Mouse (Mus musculus): ENCODE measurements around the gene Rbfox2. TPM values are rescaled to one million over a fixed set of nuclear protein-coding genes. Genes with fewer than 3 reads are reported as not detected.
A peak's percentile ranks its signal among the peaks of the same experiment; 100 is the strongest.

Rbfox2 gene
- total and polyA plus RNA-seq, 3 experiments = 0.89 TPM; not detected in 2

GRCm38 (mm10) chr15:77312796-77313195 is 6.0 kb upstream of the Rbfox2 start:
- Histone ChIP-seq H3K27ac (ENCODE audit: insufficient read depth, low read depth) (no peak overlapping the region), H3K4me1 (ENCODE audit: control insufficient read depth in 1 of 2, insufficient read depth in 2 of 2) (no peaks in the 10 kb centered on the region), H3K36me3 (replicated peaks in 1 of 2; ENCODE audit: control insufficient read depth in 1 of 2, insufficient read depth in 1 of 2, low read length in 1 of 2) (no peaks in the 10 kb centered on the region), H3K4me2 (ENCODE audit: insufficient read depth, low read depth, poor library complexity, severe bottlenecking) (no peak overlapping the region), H3K9ac (ENCODE audit: insufficient read depth, low read depth) (no peak overlapping the region), H3K4me3 (replicated peaks in 1 of 3; ENCODE audit: low read depth in 2 of 3, low read length in 2 of 3, poor library complexity in 1 of 3) (no peak overlapping the region), H3K79me2 (replicated peaks; ENCODE audit: control insufficient read depth, extremely low read depth, insufficient read depth, poor library complexity, severe bottlenecking) (no peaks in the 10 kb centered on the region), H3K9me3 (replicated peaks; ENCODE audit: low read length) (no peaks in the 10 kb centered on the region), H3K27me3 (replicated peaks) (peaks cover 83% of the 10 kb centered on the region)
- no peak for DNase-seq (ENCODE audit: extremely low read depth)
- dilution Hi-C loops (cut with MboI; ENCODE audit: extremely low pct_ligation_motif_present, extremely low pct_unique_long_range_greater_than_20kb, low sequenced_read_pairs) = no loop called here
- in situ Hi-C loops (cut with MboI; ENCODE audit: low pct_ligation_motif_present, low pct_unique_long_range_greater_than_20kb, low sequenced_read_pairs) = no loop called here
- TF ChIP-seq MXI1 (IDR thresholded peaks at IDR 0.05; ENCODE audit: low read depth, low read length) (no peak), MYC (IDR thresholded peaks at IDR 0.05; ENCODE audit: low read depth, low read length) (no peak), EP300 (IDR thresholded peaks at IDR 0.05; ENCODE audit: low read length) (no peak), E2F4 (IDR thresholded peaks at IDR 0.05; ENCODE audit: insufficient replicate concordance, low read depth, low read length) (no peak), UBTF (IDR thresholded peaks at IDR 0.05; ENCODE audit: low read depth, low read length) (no peak), RCOR1 (conservative IDR thresholded peaks at IDR 0.05; ENCODE audit: low read depth, low read length) (no peak)

GRCm38 (mm10) chr15:77307767-77308495 is 1.1 kb upstream of the Rbfox2 start:
- TF ChIP-seq BHLHE40 (IDR thresholded peaks at IDR 0.05; ENCODE audit: low read depth, low read length) = no peak
- TF ChIP-seq HCFC1 (IDR thresholded peaks at IDR 0.05; ENCODE audit: low read depth, low read length) = no peak
- TF ChIP-seq ZNF384 (IDR thresholded peaks at IDR 0.05; ENCODE audit: low read depth, low read length) = no peak
- no peak for TF ChIP-seq SIN3A (IDR thresholded peaks at IDR 0.05; ENCODE audit: low read length)
- TF ChIP-seq E2F4 (IDR thresholded peaks at IDR 0.05; ENCODE audit: insufficient replicate concordance, low read depth, low read length) = no peak
- TF ChIP-seq NELFE (IDR thresholded peaks at IDR 0.05; ENCODE audit: low read depth, low read length) = no peak
- no peak for TF ChIP-seq PAX5 (IDR thresholded peaks at IDR 0.05; ENCODE audit: low read length)
- TF ChIP-seq ZKSCAN1 (IDR thresholded peaks at IDR 0.05; ENCODE audit: borderline replicate concordance, low read depth, low read length) = no peak
- TF ChIP-seq JUND (conservative IDR thresholded peaks at IDR 0.05; ENCODE audit: low read depth, low read length) = no peak
- no peak for TF ChIP-seq SMC3 (IDR thresholded peaks at IDR 0.05; ENCODE audit: low read depth, low read length)
- no peak for TF ChIP-seq NRF1 (IDR thresholded peaks at IDR 0.05; ENCODE audit: low read depth, low read length)
- no peak for TF ChIP-seq MYC (IDR thresholded peaks at IDR 0.05; ENCODE audit: low read depth, low read length)
- no peak for DNase-seq (ENCODE audit: extremely low read depth)
- Histone ChIP-seq H3K36me3 (replicated peaks in 1 of 2; ENCODE audit: control insufficient read depth in 1 of 2, insufficient read depth in 1 of 2, low read length in 1 of 2) (no peaks in the 10 kb centered on the region), H3K27me3 (replicated peaks) (peaks cover 89% of the 10 kb centered on the region), H3K4me1 (ENCODE audit: control insufficient read depth in 1 of 2, insufficient read depth in 2 of 2) (peaks cover 0 to 4% of the 10 kb centered on the region in 2 experiments; a peak in 1 of 4 replicates), H3K27ac (ENCODE audit: insufficient read depth, low read depth) (no peak overlapping the region), H3K4me3 (replicated peaks in 1 of 3; ENCODE audit: low read depth in 2 of 3, low read length in 2 of 3, poor library complexity in 1 of 3) (no peak overlapping the region), H3K9ac (ENCODE audit: insufficient read depth, low read depth) (peak overlapping the region; percentile 63; the same call in 1 of the 2 replicates), H3K4me2 (ENCODE audit: insufficient read depth, low read depth, poor library complexity, severe bottlenecking) (peak overlapping the region; percentile 87; the same call in 1 of the 2 replicates), H3K79me2 (replicated peaks; ENCODE audit: control insufficient read depth, extremely low read depth, insufficient read depth, poor library complexity, severe bottlenecking) (no peaks in the 10 kb centered on the region), H3K9me3 (replicated peaks; ENCODE audit: low read length) (no peaks in the 10 kb centered on the region)
- dilution Hi-C loops (cut with MboI; ENCODE audit: extremely low pct_ligation_motif_present, extremely low pct_unique_long_range_greater_than_20kb, low sequenced_read_pairs) (no loop called here), in situ Hi-C loops (cut with MboI; ENCODE audit: low pct_ligation_motif_present, low pct_unique_long_range_greater_than_20kb, low sequenced_read_pairs) (no loop called here)
